Mouse (Mus musculus): ENCODE data around the gene Ccndbp1. TPM values are rescaled to one million over a fixed set of nuclear protein-coding genes. Genes with fewer than 3 reads are reported as not detected.

Gene Ccndbp1
- polyA plus RNA-seq, 1 experiment from 2014 or later: 55.6 TPM

GRCm38 (mm10) chr2:121055915-121056314, 47.7 kb downstream of the Ccndbp1 start:
- no peak overlapping the region for H3K27ac ChIP-seq (ENCODE audit: low read length)
- no peaks in the 10 kb centered on the region for H3K36me3 ChIP-seq (ENCODE audit: insufficient read depth, low read length)
- no peak overlapping the region for H3K4me3 ChIP-seq (ENCODE audit: low read length)
- H3K9me3 ChIP-seq (ENCODE audit: low read length): no peaks in the 10 kb centered on the region
- no peak overlapping the region for H3K9ac ChIP-seq (replicated peaks; ENCODE audit: low read length)
- WGBS: 87% methylated on average over 6 of the region's 6 CpGs
- no peak for ATAC-seq (ENCODE audit: low FRiP score, low TSS enrichment)
- H3K27me3 ChIP-seq (ENCODE audit: insufficient read depth, low read length): no peaks in the 10 kb centered on the region
- H3K4me1 ChIP-seq (ENCODE audit: insufficient read depth, low read length): no peaks in the 10 kb centered on the region
- no peak overlapping the region for H3K4me2 ChIP-seq (replicated peaks; ENCODE audit: low read depth, low read length)

DNA sequence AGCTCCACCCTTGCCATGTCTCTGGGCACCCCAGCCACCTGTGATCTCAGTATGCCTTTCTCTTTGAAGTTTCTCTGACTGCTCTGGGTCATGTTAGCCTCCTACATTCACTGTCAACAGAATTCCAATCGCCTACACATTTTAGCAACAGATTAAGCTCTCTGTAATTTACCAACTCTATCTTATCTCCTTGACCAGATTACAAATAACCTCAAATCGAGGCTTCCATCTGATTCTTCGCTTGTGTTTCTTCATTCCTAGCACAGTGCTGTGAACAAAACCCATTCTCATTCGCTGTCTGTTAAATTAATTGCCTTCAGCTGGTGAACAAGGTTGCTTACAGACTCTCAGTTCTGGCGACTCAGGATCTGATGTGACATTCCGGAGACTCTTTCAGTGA, 49.8 kb downstream of the Ccndbp1 start:
- Histone ChIP-seq H3K27me3 (ENCODE audit: insufficient read depth, low read length) (no peaks in the 10 kb centered on the region), H3K36me3 (ENCODE audit: insufficient read depth, low read length) (no peaks in the 10 kb centered on the region), H3K9ac (replicated peaks; ENCODE audit: low read length) (no peak overlapping the region), H3K9me3 (ENCODE audit: low read length) (no peaks in the 10 kb centered on the region), H3K4me3 (ENCODE audit: low read length) (no peak overlapping the region), H3K4me2 (replicated peaks; ENCODE audit: low read depth, low read length) (no peak overlapping the region), H3K4me1 (ENCODE audit: insufficient read depth, low read length) (no peaks in the 10 kb centered on the region), H3K27ac (ENCODE audit: low read length) (no peak overlapping the region)
- no peak for ATAC-seq (ENCODE audit: low FRiP score, low TSS enrichment)
- 68% methylated on average over 6 of the region's 6 CpGs for WGBS

GRCm38 (mm10) chr2:121061315-121061714, 53.1 kb downstream of the Ccndbp1 start:
- H3K4me2 ChIP-seq (replicated peaks; ENCODE audit: low read depth, low read length): no peak overlapping the region
- H3K9ac ChIP-seq (replicated peaks; ENCODE audit: low read length): no peak overlapping the region
- 41% methylated on average over 2 of the region's 2 CpGs for WGBS
- no peak overlapping the region for H3K27ac ChIP-seq (ENCODE audit: low read length)
- H3K4me3 ChIP-seq (ENCODE audit: low read length): no peak overlapping the region
- ATAC-seq (ENCODE audit: low FRiP score, low TSS enrichment): peak; percentile 65
- H3K36me3 ChIP-seq (ENCODE audit: insufficient read depth, low read length): no peaks in the 10 kb centered on the region
- no peaks in the 10 kb centered on the region for H3K9me3 ChIP-seq (ENCODE audit: low read length)
- no peaks in the 10 kb centered on the region for H3K4me1 ChIP-seq (ENCODE audit: insufficient read depth, low read length)
- no peaks in the 10 kb centered on the region for H3K27me3 ChIP-seq (ENCODE audit: insufficient read depth, low read length)

Small RNAs within 50 kb of the gene (microRNA-seq; reads per million reads assigned to microRNA genes)
- gene Gm44325: not detected

Other genes with a start within 250 kb of the Ccndbp1 start
- gene Cdan1, start 158.3 kb upstream of the Ccndbp1 start, polyA plus RNA-seq (2015; fragmentation: Nextera tagmentation; extraction: Ambion mirVana): 5.7 and 6.3 TPM in 2 replicates
- 2.9 and 3.0 TPM in 2 replicates for gene Ttbk2, start 157.8 kb upstream of the Ccndbp1 start, polyA plus RNA-seq (2015; fragmentation: Nextera tagmentation; extraction: Ambion mirVana)
- 27.3 and 31.0 TPM in 2 replicates for gene Ubr1, start 37.7 kb upstream of the Ccndbp1 start, polyA plus RNA-seq (2015; fragmentation: Nextera tagmentation; extraction: Ambion mirVana)
- 5.3 and 5.8 TPM in 2 replicates for gene Tmem62, start 31.4 kb upstream of the Ccndbp1 start, polyA plus RNA-seq (2015; fragmentation: Nextera tagmentation; extraction: Ambion mirVana)
- 0.80 and 1.9 TPM in 2 replicates for gene Epb42, start 28.7 kb downstream of the Ccndbp1 start, polyA plus RNA-seq (2015; fragmentation: Nextera tagmentation; extraction: Ambion mirVana)
- gene Tgm5, start 77.4 kb downstream of the Ccndbp1 start, polyA plus RNA-seq (2015; fragmentation: Nextera tagmentation; extraction: Ambion mirVana): 5.6 and 6.7 TPM in 2 replicates
- gene Tgm7, start 101.4 kb downstream of the Ccndbp1 start, polyA plus RNA-seq (2015; fragmentation: Nextera tagmentation; extraction: Ambion mirVana): 0.28 and 0.30 TPM in 2 replicates
- gene Adal, start 132.0 kb downstream of the Ccndbp1 start, polyA plus RNA-seq (2015; fragmentation: Nextera tagmentation; extraction: Ambion mirVana): 23.9 and 26.2 TPM in 2 replicates
- 26.3 and 28.4 TPM in 2 replicates for gene Lcmt2, start 132.2 kb downstream of the Ccndbp1 start, polyA plus RNA-seq (2015; fragmentation: Nextera tagmentation; extraction: Ambion mirVana)
- 56.9 and 69.4 TPM in 2 replicates for gene Tubgcp4, start 162.3 kb downstream of the Ccndbp1 start, polyA plus RNA-seq (2015; fragmentation: Nextera tagmentation; extraction: Ambion mirVana)
- gene Zscan29, start 162.7 kb downstream of the Ccndbp1 start, polyA plus RNA-seq (2015; fragmentation: Nextera tagmentation; extraction: Ambion mirVana): 12.1 and 15.6 TPM in 2 replicates

All from kidney, embryonic 16.5 days (tissue).